Comparison of ENCODE assay signal across 22 mouse cellular contexts in the genomic region with DNA sequence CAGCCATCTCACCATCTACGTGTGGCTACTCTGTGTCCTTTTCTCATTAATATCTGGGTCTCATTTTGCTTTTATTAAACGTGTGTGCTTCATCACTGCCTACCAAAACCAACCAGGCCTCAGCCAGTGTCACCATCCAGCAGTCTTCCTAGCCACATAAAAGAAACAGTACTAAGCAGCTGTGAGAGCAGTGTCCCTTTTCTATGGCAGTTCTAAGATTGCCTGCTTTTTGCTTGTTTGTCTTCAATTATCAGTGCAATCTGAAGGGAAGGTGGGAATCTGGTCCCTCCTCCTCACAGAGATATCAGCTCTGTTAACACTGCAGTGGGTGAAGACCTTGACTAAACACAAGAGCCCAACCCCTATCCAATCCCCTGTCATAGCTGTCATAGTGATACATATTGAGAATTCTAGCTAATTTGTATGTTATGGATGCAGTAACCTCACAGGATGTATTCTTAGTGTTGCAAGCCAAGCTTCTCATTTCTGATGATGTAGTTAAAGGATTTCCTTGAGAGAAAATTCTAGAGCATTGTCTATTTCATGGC.
DNase-seq lines count a peak whose midpoint lies in the region; ATAC-seq and TF ChIP-seq lines count a peak whose summit lies in the region.
"Had no signal": no experiment of that assay in that cellular context is flagged by ENCODE, and none has a peak within 500 bp of the region (broad histone marks: within the 10 kb centered on the region; RNA-seq: fewer than 3 reads in every experiment).

No protein-coding gene starts in this region.

- H3K4me3 ChIP-seq in hindbrain, embryonic 15.5 days = no peak overlapping the region
- H3K4me3 ChIP-seq in hindbrain, embryonic 12.5 days = no peak overlapping the region
- H3K4me3 ChIP-seq in cortical plate, adult 2 months (ENCODE audit: insufficient read depth, low read length) = no peak overlapping the region
- H3K4me3 ChIP-seq in forebrain, embryonic 14.5 days (ENCODE audit: low read depth, low read length) = no peak overlapping the region
- H3K4me3 ChIP-seq in midbrain, embryonic 16.5 days (ENCODE audit: low read depth, low read length) = no peak overlapping the region
- H3K4me3 ChIP-seq: embryonic facial prominence, embryonic 12.5 days; erythroblast, embryonic 14.5 days; heart, embryonic 10.5 days; stomach, embryonic 15.5 days had no signal

- peak overlapping the region; percentile 74 for H3K27ac ChIP-seq in hindbrain, embryonic 15.5 days (replicated peaks)
- no peak overlapping the region for H3K27ac ChIP-seq in hindbrain, embryonic 12.5 days
- H3K27ac ChIP-seq in cortical plate, adult 2 months (ENCODE audit: insufficient read depth, low read length) = peak overlapping the region; percentile 72
- H3K27ac ChIP-seq in forebrain, embryonic 14.5 days (ENCODE audit: low read depth, low read length) = 0 out of 2 replicates have a peak overlapping the region, but pooled peaks have one; percentile 3
- peak overlapping the region; percentile 92 for H3K27ac ChIP-seq in midbrain, embryonic 16.5 days (ENCODE audit: low read length)
- H3K27ac ChIP-seq: embryonic facial prominence, embryonic 12.5 days; heart, embryonic 10.5 days; stomach, embryonic 15.5 days had no signal

- no peak for TF ChIP-seq CTCF in cortical plate, adult 2 months (IDR thresholded peaks at IDR 0.05; ENCODE audit: extremely low read depth, insufficient read depth, low read length)

- H3K4me1 ChIP-seq in hindbrain, embryonic 15.5 days (replicated peaks) = peaks cover 8% of the 10 kb centered on the region
- H3K4me1 ChIP-seq in hindbrain, embryonic 12.5 days = 0 out of 2 replicates have a peak, but pooled peaks cover 4% of the 10 kb centered on the region
- peaks cover 7% of the 10 kb centered on the region for H3K4me1 ChIP-seq in cortical plate, adult 2 months (ENCODE audit: control insufficient read depth, insufficient read depth, low read length)
- H3K4me1 ChIP-seq in forebrain, embryonic 14.5 days (ENCODE audit: control insufficient read depth, insufficient read depth, low read length) = peaks cover 5% of the 10 kb centered on the region; the same call in 1 of the 2 replicates
- H3K4me1 ChIP-seq in midbrain, embryonic 16.5 days (ENCODE audit: control insufficient read depth, insufficient read depth, low read length) = peaks cover 15% of the 10 kb centered on the region
- H3K4me1 ChIP-seq: embryonic facial prominence, embryonic 12.5 days; heart, embryonic 10.5 days; stomach, embryonic 15.5 days had no signal

- no peaks in the 10 kb centered on the region for H3K9me3 ChIP-seq in hindbrain, embryonic 15.5 days
- no peaks in the 10 kb centered on the region for H3K9me3 ChIP-seq in hindbrain, embryonic 12.5 days (replicated peaks)
- no peaks in the 10 kb centered on the region for H3K9me3 ChIP-seq in forebrain, embryonic 14.5 days (replicated peaks; ENCODE audit: control insufficient read depth, low read length)
- H3K9me3 ChIP-seq in midbrain, embryonic 16.5 days (replicated peaks; ENCODE audit: control insufficient read depth, low read length, poor library complexity, severe bottlenecking) = no peaks in the 10 kb centered on the region
- H3K9me3 ChIP-seq: embryonic facial prominence, embryonic 12.5 days; heart, embryonic 10.5 days; stomach, embryonic 15.5 days had no signal

- H3K27me3 ChIP-seq in hindbrain, embryonic 15.5 days = no peaks in the 10 kb centered on the region
- no peaks in the 10 kb centered on the region for H3K27me3 ChIP-seq in hindbrain, embryonic 12.5 days
- H3K27me3 ChIP-seq in forebrain, embryonic 14.5 days (replicated peaks; ENCODE audit: control insufficient read depth, insufficient read depth, low read length) = no peaks in the 10 kb centered on the region
- no peaks in the 10 kb centered on the region for H3K27me3 ChIP-seq in midbrain, embryonic 16.5 days (ENCODE audit: control insufficient read depth, insufficient read depth, low read depth, low read length)
- H3K27me3 ChIP-seq: embryonic facial prominence, embryonic 12.5 days; stomach, embryonic 15.5 days had no signal

- H3K9ac ChIP-seq in hindbrain, embryonic 15.5 days = no peak overlapping the region
- no peak overlapping the region for H3K9ac ChIP-seq in hindbrain, embryonic 12.5 days
- no peak overlapping the region for H3K9ac ChIP-seq in forebrain, embryonic 14.5 days (ENCODE audit: low read length)
- no peak overlapping the region for H3K9ac ChIP-seq in midbrain, embryonic 16.5 days (ENCODE audit: low read depth, low read length)
- H3K9ac ChIP-seq: embryonic facial prominence, embryonic 12.5 days; lung, embryonic 14.5 days; stomach, embryonic 15.5 days had no signal

- H3K36me3 ChIP-seq in hindbrain, embryonic 15.5 days = no peaks in the 10 kb centered on the region
- H3K36me3 ChIP-seq in hindbrain, embryonic 12.5 days = no peaks in the 10 kb centered on the region
- H3K36me3 ChIP-seq in forebrain, embryonic 14.5 days (ENCODE audit: control insufficient read depth, insufficient read depth, low read length) = no peaks in the 10 kb centered on the region
- H3K36me3 ChIP-seq in midbrain, embryonic 16.5 days (ENCODE audit: control insufficient read depth, insufficient read depth, low read length) = no peaks in the 10 kb centered on the region
- H3K36me3 ChIP-seq: embryonic facial prominence, embryonic 12.5 days; heart, embryonic 10.5 days; stomach, embryonic 15.5 days had no signal

- no peak for DNase-seq in forebrain, embryonic 14.5 days (ENCODE audit: low spot score)
- DNase-seq in lung, adult 18-20 months = no peak
- no peak for DNase-seq in kidney, postnatal 14 days
- no peak for DNase-seq in ovary, postnatal 10 days (ENCODE audit: low spot score)
- DNase-seq: adrenal gland, adult 2 months; cerebellum, adult 9-10 months; kidney, adult 8-10 months; kidney, postnatal 25 days; layer of hippocampus, adult 9-11 months; lung, embryonic 14.5 days; lung, postnatal 36 days; thymus, adult 18-20 months; thymus, postnatal 4 days had no signal

- no peak for TF ChIP-seq POLR2A in cortical plate, adult 2 months (IDR thresholded peaks at IDR 0.05; ENCODE audit: extremely low read depth, insufficient read depth, low read length)

- H3K4me2 ChIP-seq in hindbrain, embryonic 15.5 days = no peak overlapping the region
- no peak overlapping the region for H3K4me2 ChIP-seq in hindbrain, embryonic 12.5 days (replicated peaks)
- no peak overlapping the region for H3K4me2 ChIP-seq in forebrain, embryonic 14.5 days (ENCODE audit: low read length)
- H3K4me2 ChIP-seq in midbrain, embryonic 16.5 days (ENCODE audit: low read length) = no peak overlapping the region
- H3K4me2 ChIP-seq: embryonic facial prominence, embryonic 12.5 days; liver, embryonic 11.5 days; lung, embryonic 14.5 days; stomach, embryonic 15.5 days had no signal

- WGBS in hindbrain, embryonic 15.5 days = 60% methylated on average over 2 of the region's 2 CpGs
- WGBS in hindbrain, embryonic 12.5 days = 70% methylated on average over 2 of the region's 2 CpGs
- 67% methylated on average over 2 of the region's 2 CpGs for WGBS in forebrain, embryonic 14.5 days
- WGBS in midbrain, embryonic 16.5 days = 53% methylated on average over 2 of the region's 2 CpGs

- ATAC-seq in hindbrain, embryonic 15.5 days (ENCODE audit: low FRiP score, low read depth) = peak; percentile 49
- no peak for ATAC-seq in hindbrain, embryonic 12.5 days (ENCODE audit: low FRiP score)
- peak; percentile 38; the same call in 1 of the 2 replicates for ATAC-seq in forebrain, embryonic 14.5 days
- ATAC-seq in midbrain, embryonic 16.5 days = peak; percentile 75
